Comparison of ENCODE assay signal across 12 mouse cellular contexts in genomic region chr17:45847701-45848378, GRCm38 (mm10).
A peak's percentile ranks its signal among the peaks of the same experiment; 100 is the strongest.
DNase-seq lines count a peak whose midpoint lies in the region; ATAC-seq lines count a peak whose summit lies in the region.
"Had no signal": no experiment of that assay in that cellular context is flagged by ENCODE, and none has a peak within 500 bp of the region (broad histone marks: within the 10 kb centered on the region; RNA-seq: fewer than 3 reads in every experiment).

No protein-coding gene starts in this region.

- no peaks in the 10 kb centered on the region for H3K4me1 ChIP-seq in kidney, embryonic 16.5 days (ENCODE audit: insufficient read depth, low read length)

- 81% methylated on average over 14 of the region's 14 CpGs for WGBS in kidney, embryonic 16.5 days

- H3K9me3 ChIP-seq in kidney, embryonic 16.5 days (ENCODE audit: low read length): peaks cover 5% of the 10 kb centered on the region; the same call in 1 of the 2 replicates

- H3K4me2 ChIP-seq in kidney, embryonic 16.5 days (replicated peaks; ENCODE audit: low read depth, low read length): no peak overlapping the region

- H3K36me3 ChIP-seq in kidney, embryonic 16.5 days (ENCODE audit: insufficient read depth, low read length): no peaks in the 10 kb centered on the region

- intact Hi-C loops in gastrocnemius, postnatal 14 days (cut with DNase I; ENCODE audit: low total_unique reads): loop anchor here (5.0 kb wide), 2 partner anchors 184 to 284 kb away; partner anchors contain the start of gene Vegfa
- intact Hi-C loops in heart, postnatal 10 days (cut with DNase I): loop anchor here (1.0 to 5.0 kb wide), 5 partner anchors 31 to 284 kb away; partner anchors contain the start of gene Vegfa

- H3K4me3 ChIP-seq in kidney, embryonic 16.5 days (ENCODE audit: low read length): no peak overlapping the region
- H3K4me3 ChIP-seq: megakaryocyte, embryonic 14.5 days had no signal

- H3K27me3 ChIP-seq in kidney, embryonic 16.5 days (ENCODE audit: insufficient read depth, low read length): no peaks in the 10 kb centered on the region

- no peak overlapping the region for H3K9ac ChIP-seq in kidney, embryonic 16.5 days (replicated peaks; ENCODE audit: low read length)

- ATAC-seq in kidney, embryonic 16.5 days (ENCODE audit: low FRiP score, low TSS enrichment): 0 out of 2 replicates have a peak, but pooled peaks have one; percentile 21
- ATAC-seq: activated CD4-positive, CD25-positive, alpha-beta regulatory T cell, adult 4 months had no signal

- no peak for DNase-seq in kidney, adult 18-20 months
- peak; percentile 60 for DNase-seq in adrenal gland, adult 8-10 months
- DNase-seq in gastrocnemius, postnatal 14 days: peak; percentile 67
- peak; percentile 68 to 79 for DNase-seq in heart, postnatal 10 days
- no peak for DNase-seq in spleen, postnatal 36 days (ENCODE audit: low spot score in 2 of 2)
- DNase-seq in thymus, postnatal 10 days (ENCODE audit: low spot score in 2 of 2): no peak
- DNase-seq in liver: no peak
- DNase-seq: cerebellum, adult 18-20 months; thymus, adult 2 months had no signal

- no peak overlapping the region for H3K27ac ChIP-seq in kidney, embryonic 16.5 days (ENCODE audit: low read length)

Comparison
In these comparisons a context has a peak if more than half of its experiments do, and no peak if none do; other contexts are left out.
1. DNase-seq: peak in adrenal gland, adult 8-10 months (single experiment), gastrocnemius, postnatal 14 days (single experiment) and heart, postnatal 10 days (2 of 2); none in kidney, adult 18-20 months (single experiment), spleen, postnatal 36 days (0 of 2), thymus, postnatal 10 days (0 of 2) and liver (single experiment).